Mouse (Mus musculus): Measurements from ENCODE around the gene Aqp1. TPM values are rescaled to one million over a fixed set of nuclear protein-coding genes. Genes with fewer than 3 reads are reported as not detected.

Aqp1 gene
- polyA plus RNA-seq, 1 experiment = 1,148 TPM

GRCm38 (mm10) chr6:55349231-55349630 lies 13.0 kb downstream of the Aqp1 start:
- TF ChIP-seq POLR2A (IDR thresholded peaks at IDR 0.05; ENCODE audit: low read depth, low read length) = no peak
- TF ChIP-seq CTCF (conservative IDR thresholded peaks at IDR 0.05; ENCODE audit: insufficient read depth, insufficient read length, low read depth, low read length) = no peak
- no peak overlapping the region for H3K27ac ChIP-seq (ENCODE audit: insufficient read depth, low read depth, low read length)
- no peaks in the 10 kb centered on the region for H3K27me3 ChIP-seq (replicated peaks; ENCODE audit: control insufficient read depth, insufficient read depth, low read length)
- DNase-seq = peak; percentile 1
- H3K36me3 ChIP-seq (ENCODE audit: control insufficient read depth, insufficient read depth, low read length) = peaks cover 2% of the 10 kb centered on the region; the same call in 1 of the 2 replicates
- H3K4me1 ChIP-seq (ENCODE audit: control insufficient read depth, insufficient read depth, low read length) = 0 out of 2 replicates have a peak, but pooled peaks cover 3% of the 10 kb centered on the region
- H3K4me3 ChIP-seq (ENCODE audit: insufficient read depth, low read depth, low read length) = no peak overlapping the region
- WGBS = 82% methylated on average over 4 of the region's 4 CpGs

DNA sequence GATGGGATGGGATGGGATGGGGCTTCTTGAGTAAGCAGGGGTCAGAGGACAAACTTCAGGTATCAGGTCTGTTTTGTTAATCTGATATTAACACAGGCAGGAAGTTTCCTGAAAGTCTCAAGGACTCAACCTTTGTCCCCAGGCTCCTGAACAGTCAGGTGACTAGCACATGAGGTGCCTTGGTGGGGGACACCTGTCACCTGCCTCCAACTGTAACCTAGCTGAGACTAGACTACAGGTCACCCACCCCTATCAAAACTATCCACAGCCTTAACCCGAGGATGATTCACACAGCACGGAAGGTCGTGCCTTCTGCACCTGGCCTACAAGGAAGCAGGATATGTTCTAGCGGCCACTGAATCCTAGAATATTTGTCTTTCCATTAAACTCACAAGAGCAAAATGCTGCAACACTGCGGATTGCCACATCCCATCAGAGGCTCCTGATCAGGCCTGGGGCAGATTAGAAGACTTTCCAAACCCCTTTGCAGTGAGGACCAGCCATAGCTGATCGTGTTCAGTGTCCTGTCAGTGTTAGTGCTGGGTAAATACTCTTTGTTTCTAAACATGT lies 14.2 kb downstream of the Aqp1 start:
- H3K4me3 ChIP-seq (ENCODE audit: insufficient read depth, low read depth, low read length) = no peak overlapping the region
- no peak overlapping the region for H3K27ac ChIP-seq (ENCODE audit: insufficient read depth, low read depth, low read length)
- TF ChIP-seq POLR2A (IDR thresholded peaks at IDR 0.05; ENCODE audit: low read depth, low read length) = no peak
- TF ChIP-seq CTCF (conservative IDR thresholded peaks at IDR 0.05; ENCODE audit: insufficient read depth, insufficient read length, low read depth, low read length) = no peak
- 0 out of 2 replicates have a peak, but pooled peaks cover 3% of the 10 kb centered on the region for H3K4me1 ChIP-seq (ENCODE audit: control insufficient read depth, insufficient read depth, low read length)
- H3K36me3 ChIP-seq (ENCODE audit: control insufficient read depth, insufficient read depth, low read length) = peaks cover 2% of the 10 kb centered on the region; the same call in 1 of the 2 replicates
- peak; percentile 56 for DNase-seq
- H3K27me3 ChIP-seq (replicated peaks; ENCODE audit: control insufficient read depth, insufficient read depth, low read length) = no peaks in the 10 kb centered on the region
- 77% methylated on average over 6 of the region's 6 CpGs for WGBS

- H3K4me1 ChIP-seq (ENCODE audit: control insufficient read depth, insufficient read depth, low read length) = 0 out of 2 replicates have a peak, but pooled peaks cover 3% of the 10 kb centered on the region
- WGBS = 46% methylated on average over 7 of the region's 7 CpGs
Observed at GRCm38 (mm10) chr6:55351712-55352111, 15.5 kb downstream of the Aqp1 start.

DNA sequence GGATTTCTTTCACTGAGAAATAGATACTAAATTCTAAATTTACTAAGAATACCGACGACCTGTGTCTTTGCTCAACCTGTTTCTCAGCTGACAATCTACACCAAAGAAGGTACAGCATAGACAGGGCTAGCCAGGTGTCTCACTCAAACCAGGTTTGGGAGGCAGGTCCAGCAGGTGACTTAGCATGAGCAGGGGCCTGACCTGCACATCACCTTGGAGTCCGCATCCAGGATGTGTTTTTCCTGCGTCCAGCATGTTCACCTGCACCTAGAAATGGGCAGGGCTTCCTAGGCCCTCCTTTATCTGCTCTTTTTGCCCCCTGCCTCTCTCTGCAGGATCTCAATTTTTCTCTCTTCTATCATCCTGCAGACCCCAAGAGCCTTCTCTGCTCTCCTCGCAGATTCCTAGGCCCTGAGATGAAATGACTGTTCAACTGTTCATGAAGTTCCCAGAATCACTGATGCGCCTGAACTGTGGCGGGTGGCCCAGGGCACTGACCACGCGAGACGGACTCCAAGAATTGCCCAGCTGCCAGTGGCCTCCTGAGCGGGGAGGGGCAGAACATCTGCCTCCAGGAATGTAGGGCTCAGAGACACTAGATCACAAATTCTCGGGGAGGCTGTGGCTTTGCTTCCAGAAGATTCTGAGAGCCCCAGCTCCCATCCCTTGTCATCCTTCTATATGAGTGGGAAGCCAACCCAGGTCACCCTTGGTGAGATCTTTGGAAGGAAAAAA lies 17.6 kb downstream of the Aqp1 start:
- peak; percentile 79 for DNase-seq
- Histone ChIP-seq H3K27me3 (replicated peaks; ENCODE audit: control insufficient read depth, insufficient read depth, low read length) (no peaks in the 10 kb centered on the region), H3K4me3 (ENCODE audit: insufficient read depth, low read depth, low read length) (no peak overlapping the region), H3K4me1 (ENCODE audit: control insufficient read depth, insufficient read depth, low read length) (0 out of 2 replicates have a peak, but pooled peaks cover 3% of the 10 kb centered on the region), H3K27ac (ENCODE audit: insufficient read depth, low read depth, low read length) (no peak overlapping the region), H3K36me3 (ENCODE audit: control insufficient read depth, insufficient read depth, low read length) (no peaks in the 10 kb centered on the region)
- no peak for TF ChIP-seq POLR2A (IDR thresholded peaks at IDR 0.05; ENCODE audit: low read depth, low read length)
- no peak for TF ChIP-seq CTCF (conservative IDR thresholded peaks at IDR 0.05; ENCODE audit: insufficient read depth, insufficient read length, low read depth, low read length)
- 66% methylated on average over 12 of the region's 12 CpGs for WGBS

More at GRCm38 (mm10) chr6:55351712-55352111, 15.5 kb downstream of the Aqp1 start:
- Histone ChIP-seq H3K4me3 (ENCODE audit: insufficient read depth, low read depth, low read length) (no peak overlapping the region), H3K27me3 (replicated peaks; ENCODE audit: control insufficient read depth, insufficient read depth, low read length) (no peaks in the 10 kb centered on the region), H3K27ac (ENCODE audit: insufficient read depth, low read depth, low read length) (no peak overlapping the region), H3K36me3 (ENCODE audit: control insufficient read depth, insufficient read depth, low read length) (no peaks in the 10 kb centered on the region)
- DNase-seq = peak; percentile 68
- TF ChIP-seq CTCF (conservative IDR thresholded peaks at IDR 0.05; ENCODE audit: insufficient read depth, insufficient read length, low read depth, low read length) = no peak
- TF ChIP-seq POLR2A (IDR thresholded peaks at IDR 0.05; ENCODE audit: low read depth, low read length) = no peak

DNA sequence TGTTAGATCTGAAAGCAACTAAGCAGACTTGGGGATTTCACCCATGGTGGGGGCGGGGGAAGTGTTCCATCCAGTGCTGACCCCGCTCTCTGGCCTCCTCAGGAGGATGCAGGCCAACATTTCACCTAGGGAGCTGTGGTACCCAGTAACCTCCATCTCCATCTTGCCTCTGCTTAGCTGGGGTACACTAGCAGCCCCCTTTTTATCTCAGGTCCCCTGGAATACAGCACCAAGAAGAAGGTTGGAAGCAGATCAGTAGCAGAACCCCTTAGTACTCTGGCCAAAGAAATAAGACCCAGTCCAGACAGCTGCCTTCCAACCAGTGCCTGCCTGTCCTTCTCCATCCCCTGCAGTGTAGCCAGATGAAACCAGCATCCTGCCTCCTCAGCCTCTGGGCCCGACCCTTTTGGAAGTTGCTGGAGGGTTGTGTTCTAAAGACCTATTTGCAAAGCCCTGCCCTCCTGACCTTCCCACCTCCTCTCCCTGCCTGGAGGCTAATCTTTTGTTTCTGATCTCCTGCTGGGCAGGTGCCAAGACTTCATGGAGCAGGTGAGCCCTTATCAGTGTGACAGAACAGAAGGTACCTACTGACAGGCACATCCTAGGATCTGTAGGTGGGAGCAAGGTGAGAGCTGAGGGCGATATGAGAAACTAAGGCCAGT lies 18.4 kb downstream of the Aqp1 start:
- no peak for TF ChIP-seq CTCF (conservative IDR thresholded peaks at IDR 0.05; ENCODE audit: insufficient read depth, insufficient read length, low read depth, low read length)
- no peak for TF ChIP-seq POLR2A (IDR thresholded peaks at IDR 0.05; ENCODE audit: low read depth, low read length)
- no peak for DNase-seq
- no peak overlapping the region for H3K27ac ChIP-seq (ENCODE audit: insufficient read depth, low read depth, low read length)

GRCm38 (mm10) chr6:55355575-55355974 lies 19.3 kb downstream of the Aqp1 start:
- Histone ChIP-seq H3K4me1 (ENCODE audit: control insufficient read depth, insufficient read depth, low read length) (0 out of 2 replicates have a peak, but pooled peaks cover 3% of the 10 kb centered on the region), H3K4me3 (ENCODE audit: insufficient read depth, low read depth, low read length) (no peak overlapping the region), H3K27ac (ENCODE audit: insufficient read depth, low read depth, low read length) (no peak overlapping the region), H3K36me3 (ENCODE audit: control insufficient read depth, insufficient read depth, low read length) (no peaks in the 10 kb centered on the region), H3K27me3 (replicated peaks; ENCODE audit: control insufficient read depth, insufficient read depth, low read length) (no peaks in the 10 kb centered on the region)
- DNase-seq = no peak
- 79% methylated on average over 7 of the region's 7 CpGs for WGBS
- TF ChIP-seq POLR2A (IDR thresholded peaks at IDR 0.05; ENCODE audit: low read depth, low read length) = no peak
- TF ChIP-seq CTCF (conservative IDR thresholded peaks at IDR 0.05; ENCODE audit: insufficient read depth, insufficient read length, low read depth, low read length) = no peak

More for the DNA sequence above, 18.4 kb downstream of the Aqp1 start:
- 79% methylated on average over 4 of the region's 4 CpGs for WGBS
- Histone ChIP-seq H3K36me3 (ENCODE audit: control insufficient read depth, insufficient read depth, low read length) (no peaks in the 10 kb centered on the region), H3K27me3 (replicated peaks; ENCODE audit: control insufficient read depth, insufficient read depth, low read length) (no peaks in the 10 kb centered on the region), H3K4me1 (ENCODE audit: control insufficient read depth, insufficient read depth, low read length) (0 out of 2 replicates have a peak, but pooled peaks cover 3% of the 10 kb centered on the region), H3K4me3 (ENCODE audit: insufficient read depth, low read depth, low read length) (no peak overlapping the region)
